Mouse (Mus musculus): ENCODE data around the gene Pdzk1ip1.

The Pdzk1ip1 gene

DNA sequence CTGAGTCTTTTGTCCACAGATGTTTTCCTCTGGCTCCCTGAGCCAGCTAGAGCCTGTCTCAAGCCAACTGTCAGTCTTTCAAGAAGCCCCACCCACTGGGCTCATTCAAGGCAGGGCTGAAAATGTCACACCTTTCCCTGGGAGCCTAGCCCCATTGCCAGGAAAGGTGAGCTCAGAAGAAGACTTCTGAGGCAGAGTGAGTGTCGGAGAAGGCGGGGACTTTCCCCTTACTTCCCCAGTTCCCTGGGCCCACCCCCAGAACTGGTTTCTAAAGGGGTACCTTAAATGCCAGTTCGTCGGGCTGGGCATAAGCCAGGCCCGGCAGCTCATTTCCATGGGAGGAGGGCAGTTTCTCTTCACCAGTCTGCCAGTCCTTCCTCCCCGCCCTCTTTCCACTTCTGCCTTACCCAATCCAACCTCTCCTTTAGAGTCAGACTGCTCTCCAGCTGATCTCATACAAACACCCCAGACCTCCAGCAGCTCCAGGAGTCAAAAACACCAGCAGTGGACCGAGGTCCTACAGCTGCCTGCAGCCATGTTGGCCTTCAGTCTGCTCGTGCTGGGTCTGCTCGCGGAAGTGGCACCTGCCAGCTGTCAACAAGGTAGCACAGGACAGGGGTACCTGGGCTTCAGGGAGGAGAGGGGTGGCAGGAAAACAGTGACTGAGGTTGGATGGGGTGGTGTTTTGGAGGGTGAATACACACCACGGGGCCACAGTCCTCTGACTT, at the start of gene Pdzk1ip1:
Gene Pdzk1ip1, plus strand, starts transcription at position 98 of the 728 bp plus-strand sequence.
- no peak for DNase-seq (ENCODE audit: low spot score in 2 of 2)

DNA sequence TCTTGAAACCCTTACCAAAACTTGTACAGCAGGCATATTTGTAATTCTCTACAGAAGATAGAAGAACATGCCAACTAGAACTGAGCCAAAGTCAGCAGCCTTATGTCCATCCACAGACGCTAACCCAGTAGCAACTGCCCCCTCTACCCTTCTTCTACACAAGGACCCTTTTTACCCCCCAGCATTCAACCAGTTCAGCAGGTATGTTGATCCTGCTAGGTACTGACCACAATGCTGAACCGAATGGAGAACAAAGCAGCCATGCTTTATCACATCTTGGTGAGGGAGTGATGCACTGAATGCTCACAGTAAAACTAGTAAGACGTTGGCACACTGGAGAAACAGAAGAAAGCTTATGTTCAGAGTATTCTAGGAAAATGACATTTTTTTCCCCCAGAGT, 42.9 kb upstream of the Pdzk1ip1 start:
- no peak for DNase-seq (ENCODE audit: low spot score in 2 of 2)

DNA sequence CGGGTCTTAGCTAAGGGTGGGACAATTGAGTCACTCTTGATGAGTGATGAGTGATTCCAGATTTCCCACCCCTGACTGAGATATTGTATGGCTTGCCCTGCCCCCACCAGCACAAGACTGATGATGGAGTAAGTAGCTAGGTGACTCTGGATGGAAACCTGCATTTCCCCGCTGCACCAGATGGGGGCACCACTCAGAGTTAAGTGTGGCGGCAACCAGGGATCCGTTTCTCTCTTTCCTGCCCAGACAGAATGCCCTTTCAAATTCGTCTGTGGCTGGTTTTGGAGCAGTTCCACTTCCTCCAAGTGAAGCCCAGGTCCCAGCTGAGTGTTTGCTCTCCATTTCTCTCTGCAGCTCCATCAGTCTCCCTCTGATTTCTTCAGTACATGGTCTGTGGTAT, 40.8 kb upstream of the Pdzk1ip1 start:
- DNase-seq (ENCODE audit: low spot score in 2 of 2), result peak in 1 of 2 experiments; percentile 50

DNA sequence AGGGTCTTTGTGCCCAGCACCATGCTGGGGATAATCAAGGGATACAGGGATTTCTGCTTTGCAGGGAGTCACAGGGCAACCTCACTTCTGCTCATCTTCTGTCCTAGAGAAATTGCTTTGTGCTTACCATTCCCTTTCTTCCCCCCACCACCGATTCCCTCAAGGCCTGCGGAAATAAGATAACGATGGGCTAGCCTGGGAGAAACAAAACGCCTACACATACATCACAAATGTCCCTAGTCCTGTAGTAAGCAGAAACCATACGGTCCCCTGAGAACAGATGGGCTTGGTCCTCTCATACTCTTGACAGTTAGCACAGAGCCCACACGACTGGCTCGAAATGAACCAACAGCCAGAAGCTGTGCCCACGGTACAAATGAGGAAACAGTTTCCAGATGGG, 40.3 kb upstream of the Pdzk1ip1 start:
- DNase-seq (ENCODE audit: low spot score in 2 of 2), result no peak

DNA sequence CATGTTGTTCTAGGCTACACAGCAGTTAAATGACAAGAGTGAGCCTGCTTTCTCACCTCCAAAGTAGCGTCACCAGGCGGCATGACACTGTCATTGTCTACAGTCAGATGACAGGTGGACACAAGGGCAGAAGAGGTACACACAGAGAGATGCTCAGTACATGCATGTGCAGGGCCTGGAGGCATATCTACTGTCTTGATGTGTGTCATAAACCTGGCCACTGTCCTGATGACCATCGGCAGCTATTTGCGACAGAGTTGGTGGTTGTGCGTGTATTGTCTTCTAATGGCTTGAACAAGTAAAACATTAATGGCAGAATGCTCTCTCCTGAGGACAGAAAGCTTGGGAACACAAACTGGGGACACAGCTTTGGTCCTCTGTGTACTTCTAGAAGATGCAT, 37.3 kb upstream of the Pdzk1ip1 start:
- no peak for DNase-seq (ENCODE audit: low spot score in 2 of 2)

DNA sequence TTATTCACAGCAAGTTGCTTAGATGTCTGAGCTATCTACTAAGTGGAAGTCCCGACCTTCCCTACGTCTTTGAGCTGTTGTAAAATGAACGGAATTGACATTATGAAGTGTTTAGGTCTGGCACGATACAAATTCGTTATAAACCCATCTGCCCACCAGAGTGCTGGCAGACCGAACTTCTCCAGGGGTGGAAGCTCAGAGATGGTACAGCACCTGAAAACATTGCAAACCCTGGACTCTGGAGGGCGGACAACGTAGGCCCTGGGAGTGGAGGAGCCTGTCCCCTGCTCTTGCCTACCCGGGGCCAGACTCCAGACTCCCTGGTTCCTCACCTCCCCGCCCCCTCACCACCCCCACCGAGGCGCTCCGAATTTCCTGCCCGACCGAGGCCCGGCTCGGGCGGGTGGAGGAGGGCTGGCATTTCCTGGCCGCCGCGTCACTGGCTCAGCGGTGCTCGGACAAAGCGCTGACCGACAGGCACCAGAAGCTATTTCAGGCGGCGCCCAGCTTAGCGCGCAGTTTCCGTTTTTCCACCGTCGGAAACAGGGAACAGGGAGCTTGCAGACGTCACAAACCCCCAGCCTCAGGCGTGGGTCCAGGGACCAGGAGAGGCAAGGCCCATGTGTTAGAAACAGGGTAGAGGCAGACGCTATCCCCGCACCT, 36.0 kb upstream of the Pdzk1ip1 start:
- peak in 1 of 2 experiments; percentile 52 for DNase-seq (ENCODE audit: low spot score in 2 of 2)

DNA sequence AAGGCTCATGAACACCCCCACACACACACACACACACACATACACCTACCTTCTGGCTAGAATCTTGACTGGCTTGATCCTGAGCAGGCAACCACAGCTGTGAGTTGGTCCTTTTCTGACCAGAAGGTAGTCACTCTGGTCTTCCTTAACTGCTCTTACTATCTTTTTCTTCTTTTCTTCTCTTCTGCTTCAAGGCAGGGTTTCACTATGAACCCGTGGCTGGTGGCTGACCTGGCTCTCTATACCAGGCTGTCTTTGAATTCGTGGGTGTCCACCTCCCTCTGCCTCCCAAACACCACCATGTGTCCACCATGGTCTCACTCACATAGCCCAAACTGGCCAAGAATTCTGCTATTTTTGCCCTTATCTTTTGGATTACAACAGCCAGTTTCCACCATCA, 33.5 kb upstream of the Pdzk1ip1 start:
- no peak for DNase-seq (ENCODE audit: low spot score in 2 of 2)

DNA sequence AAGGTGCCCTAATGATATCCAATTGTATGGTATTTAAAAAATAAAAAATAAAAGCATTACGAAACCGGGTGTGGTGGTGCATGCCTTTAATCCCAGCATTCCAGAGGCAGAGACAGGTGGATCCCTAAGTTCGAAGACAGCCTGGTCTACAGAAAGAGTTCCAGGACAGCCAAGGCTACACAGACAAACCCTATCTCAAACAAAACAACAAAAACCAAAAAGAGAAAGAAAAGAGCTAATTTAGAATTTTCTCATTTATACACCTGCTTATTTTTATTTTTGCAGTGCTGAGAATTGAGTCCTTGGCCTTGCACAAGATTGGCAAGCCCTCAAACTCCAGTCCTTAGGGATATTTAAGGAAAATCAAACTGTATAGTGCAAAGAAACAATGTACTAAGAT, 32.8 kb upstream of the Pdzk1ip1 start:
- no peak for DNase-seq (ENCODE audit: low spot score in 2 of 2)

DNA sequence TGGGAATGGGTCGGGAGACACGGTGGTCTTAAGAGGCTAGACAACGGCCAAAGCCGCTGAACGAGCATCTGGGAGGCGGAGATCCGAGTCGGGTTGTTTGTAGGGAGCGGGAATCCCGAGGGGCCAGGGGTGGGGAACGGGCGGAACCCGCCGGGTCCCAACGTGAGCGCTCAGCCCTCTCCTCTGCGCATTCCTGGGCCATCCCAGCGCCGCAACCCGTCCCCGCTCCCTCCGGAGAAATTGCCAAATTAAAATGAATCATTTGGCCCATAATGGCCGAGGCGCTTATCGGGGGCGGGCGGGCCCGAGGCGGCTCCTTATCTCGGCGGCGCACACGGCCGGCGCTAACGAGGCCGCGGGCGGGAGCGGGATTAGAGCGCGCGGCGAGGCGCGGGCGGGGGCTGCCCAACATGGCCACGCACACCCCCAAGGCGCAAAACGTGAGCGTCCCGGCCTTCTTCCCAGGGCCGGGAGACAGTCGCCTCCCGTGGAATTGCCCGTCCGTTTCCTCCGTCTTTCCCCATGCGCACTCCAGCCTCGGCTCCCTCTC, 32.1 kb upstream of the Pdzk1ip1 start, which contains the start of gene Tal1:
Gene Tal1, plus strand, starts transcription at position 56 of the 550 bp plus-strand sequence.
- no peak for DNase-seq (ENCODE audit: low spot score in 2 of 2)

DNA sequence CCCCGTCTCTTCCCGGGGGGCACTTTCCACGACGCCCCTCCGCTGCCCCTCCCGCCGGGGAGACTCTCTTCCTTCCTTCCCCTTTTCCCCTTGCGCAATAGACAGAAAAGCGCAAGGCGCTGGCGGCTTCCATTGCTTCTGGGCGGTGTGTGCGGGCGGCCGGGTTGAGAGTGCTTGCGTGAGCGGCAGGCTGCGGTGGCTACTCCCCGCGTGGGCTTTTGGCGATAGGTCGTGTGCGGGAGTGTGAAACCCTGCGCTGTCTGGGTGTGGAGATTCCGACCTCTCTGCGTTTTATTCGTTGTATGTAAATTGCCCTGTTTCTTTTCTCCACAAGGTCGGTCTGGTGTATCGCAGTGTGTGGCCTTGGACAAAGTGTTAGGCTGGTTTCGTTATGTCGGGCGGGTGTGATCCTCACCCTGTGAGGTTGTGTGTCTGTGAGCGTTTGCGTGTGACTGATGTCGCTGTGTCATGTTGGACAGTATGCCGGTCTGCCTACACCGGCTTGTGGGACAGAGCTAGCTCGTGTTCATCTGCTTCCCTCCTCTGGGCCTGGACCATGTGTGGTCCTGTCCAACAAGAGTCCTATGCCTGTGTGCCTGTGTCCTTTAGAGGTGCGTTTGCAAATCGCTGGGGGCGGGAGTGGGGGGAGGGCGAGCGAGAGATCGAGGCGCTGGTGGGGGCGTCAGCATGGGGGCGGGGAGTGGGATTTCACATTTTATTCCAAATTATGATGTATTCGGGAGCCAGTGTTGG, 31.4 kb upstream of the Pdzk1ip1 start:
- DNase-seq (ENCODE audit: low spot score in 2 of 2), result peak in 1 of 2 experiments; percentile 40

DNA sequence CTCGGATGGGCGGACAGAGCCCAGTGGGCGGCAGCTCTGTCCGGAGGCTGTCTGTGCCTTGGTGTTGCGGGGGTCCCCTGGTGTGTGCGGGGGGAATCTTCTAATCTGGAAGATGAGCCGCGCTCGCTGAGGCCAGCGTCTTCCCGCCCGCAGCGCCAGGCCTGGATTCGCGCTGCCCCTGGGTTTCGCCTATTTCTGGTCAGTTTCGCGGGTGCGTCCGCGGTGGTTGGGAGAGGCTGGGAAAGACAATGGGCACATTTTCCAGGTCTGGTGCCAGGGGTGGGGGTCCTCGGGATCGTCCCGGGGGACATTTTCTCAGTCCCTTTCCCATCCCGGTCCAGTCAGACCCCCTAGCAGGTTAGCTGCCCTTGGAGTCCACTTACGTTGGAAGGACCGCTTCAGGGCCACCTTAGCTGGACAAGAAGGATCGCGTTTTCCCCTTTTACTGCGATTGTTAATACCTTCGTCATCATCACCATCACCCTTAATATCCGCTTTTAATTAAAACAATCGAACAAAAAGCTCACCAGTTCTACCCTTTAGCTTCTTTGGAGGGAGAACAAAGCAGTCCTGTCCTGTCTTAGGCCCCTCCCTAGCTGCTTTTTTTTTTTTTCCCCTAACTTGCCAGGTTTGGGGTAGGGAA, 30.7 kb upstream of the Pdzk1ip1 start:
- DNase-seq (ENCODE audit: low spot score in 2 of 2), result no peak

DNA sequence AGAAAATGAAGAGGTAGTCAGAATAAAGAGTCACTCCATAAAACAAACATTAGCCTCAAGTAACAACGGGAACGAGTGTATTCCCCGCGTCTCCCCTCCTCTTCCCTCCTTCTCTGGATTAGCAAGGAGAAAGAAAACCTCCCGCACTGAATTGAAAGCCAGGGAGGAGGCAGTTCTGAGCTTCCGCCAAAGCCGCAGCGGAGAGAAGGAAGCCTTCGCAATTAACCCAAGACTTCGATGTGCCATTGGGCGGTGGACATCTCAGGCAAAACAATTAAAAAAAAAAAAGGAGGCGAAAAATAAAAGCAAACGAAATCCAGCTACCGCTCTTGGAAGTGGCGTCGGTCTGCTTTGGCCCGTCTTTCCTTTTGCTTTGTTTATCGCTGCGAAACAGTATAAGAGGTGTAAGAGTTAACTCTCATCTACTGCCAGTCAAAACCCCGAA, 30.2 kb upstream of the Pdzk1ip1 start:
- no peak for DNase-seq (ENCODE audit: low spot score in 2 of 2)

DNA sequence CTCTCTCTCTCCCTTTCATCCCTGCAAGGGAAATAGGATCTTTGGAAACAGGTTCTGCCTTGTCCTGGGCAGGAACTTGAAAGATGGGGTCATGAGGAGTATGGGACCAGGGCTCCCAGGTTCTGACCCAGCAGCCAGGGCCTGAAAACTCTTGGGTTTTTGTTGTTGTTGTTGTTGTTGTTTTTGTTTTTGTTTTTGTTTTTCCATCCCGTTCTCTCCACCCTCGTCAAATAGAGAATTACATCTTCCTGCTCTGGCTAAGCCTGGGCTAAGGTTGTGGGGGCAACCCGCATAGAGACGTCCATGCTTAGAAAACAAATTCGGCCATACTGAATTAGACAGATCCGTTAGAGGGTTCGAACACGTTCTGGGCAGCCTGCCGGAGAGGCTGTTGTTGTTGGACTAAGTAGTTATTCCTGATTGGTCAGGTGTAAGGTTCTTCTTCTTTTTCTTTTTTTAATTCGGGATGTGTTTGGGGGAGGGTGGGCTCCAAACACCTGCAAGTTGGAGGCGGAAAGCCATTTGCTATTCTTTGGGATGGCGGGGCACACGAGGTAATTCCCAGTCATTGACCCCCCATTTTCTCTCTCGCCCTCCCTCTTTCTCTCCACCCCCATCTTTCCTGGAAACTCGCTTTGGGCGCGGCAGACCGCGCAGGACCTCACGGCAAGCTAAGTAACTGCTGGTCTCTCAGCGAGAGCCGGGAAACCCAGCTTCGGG, 29.5 kb upstream of the Pdzk1ip1 start:
- DNase-seq (ENCODE audit: low spot score in 2 of 2), result no peak

DNA sequence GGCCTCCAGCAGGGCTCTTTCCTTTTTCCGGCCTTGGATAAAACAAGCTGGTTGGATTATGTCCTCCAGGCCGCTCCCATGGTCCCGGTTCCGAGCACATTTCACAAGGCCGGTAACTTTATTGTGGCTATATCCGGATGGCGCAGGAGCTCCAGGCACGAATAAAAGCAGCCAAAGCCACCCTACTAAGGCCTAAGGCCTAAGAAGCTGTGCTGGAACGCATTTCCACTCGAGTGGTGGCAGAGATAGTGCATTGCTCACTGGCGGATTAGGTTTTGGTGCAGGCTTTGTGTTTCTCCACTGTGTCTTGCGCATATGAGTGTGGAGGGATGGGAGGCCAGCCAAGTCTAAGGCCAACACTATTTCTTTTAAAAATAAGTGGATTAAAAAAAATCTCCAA, 28.6 kb upstream of the Pdzk1ip1 start:
- no peak for DNase-seq (ENCODE audit: low spot score in 2 of 2)

DNA sequence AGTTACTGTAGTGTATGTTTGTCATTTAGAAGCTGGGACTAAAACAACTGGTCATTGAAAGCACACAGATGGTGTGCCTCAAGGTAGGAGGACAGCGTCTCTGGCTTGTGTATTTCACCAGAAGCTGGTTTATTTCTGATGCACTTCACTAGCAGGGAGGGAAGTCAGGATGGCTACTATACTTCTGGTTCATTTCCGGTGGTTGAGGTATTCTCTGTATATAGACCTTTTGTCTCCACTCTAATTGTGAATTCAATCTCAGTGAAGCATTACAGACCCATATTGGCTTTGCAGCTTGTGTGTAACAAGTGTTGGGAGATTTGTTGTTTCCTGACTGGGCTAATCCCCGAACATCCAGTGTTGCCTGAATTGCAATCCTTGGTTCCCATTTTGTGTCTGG, 27.8 kb upstream of the Pdzk1ip1 start:
- no peak for DNase-seq (ENCODE audit: low spot score in 2 of 2)

DNA sequence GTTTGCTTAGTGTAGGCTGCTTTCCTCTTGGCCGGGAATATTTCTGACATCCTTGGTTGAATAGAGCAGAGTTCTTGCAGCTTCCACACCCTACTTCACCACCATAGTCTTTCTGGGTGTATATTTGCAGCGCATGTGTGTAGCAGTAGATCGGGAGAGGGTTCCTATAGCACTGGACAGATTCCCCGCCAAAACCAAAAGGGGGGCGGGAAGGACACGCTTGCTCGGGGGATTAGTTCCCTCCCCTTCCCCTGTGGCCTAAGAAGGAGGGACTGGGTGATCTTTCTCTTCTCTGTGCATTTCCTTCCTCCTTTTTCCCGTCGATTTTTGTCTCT, 26.0 kb upstream of the Pdzk1ip1 start:
- no peak for DNase-seq (ENCODE audit: low spot score in 2 of 2)

DNA sequence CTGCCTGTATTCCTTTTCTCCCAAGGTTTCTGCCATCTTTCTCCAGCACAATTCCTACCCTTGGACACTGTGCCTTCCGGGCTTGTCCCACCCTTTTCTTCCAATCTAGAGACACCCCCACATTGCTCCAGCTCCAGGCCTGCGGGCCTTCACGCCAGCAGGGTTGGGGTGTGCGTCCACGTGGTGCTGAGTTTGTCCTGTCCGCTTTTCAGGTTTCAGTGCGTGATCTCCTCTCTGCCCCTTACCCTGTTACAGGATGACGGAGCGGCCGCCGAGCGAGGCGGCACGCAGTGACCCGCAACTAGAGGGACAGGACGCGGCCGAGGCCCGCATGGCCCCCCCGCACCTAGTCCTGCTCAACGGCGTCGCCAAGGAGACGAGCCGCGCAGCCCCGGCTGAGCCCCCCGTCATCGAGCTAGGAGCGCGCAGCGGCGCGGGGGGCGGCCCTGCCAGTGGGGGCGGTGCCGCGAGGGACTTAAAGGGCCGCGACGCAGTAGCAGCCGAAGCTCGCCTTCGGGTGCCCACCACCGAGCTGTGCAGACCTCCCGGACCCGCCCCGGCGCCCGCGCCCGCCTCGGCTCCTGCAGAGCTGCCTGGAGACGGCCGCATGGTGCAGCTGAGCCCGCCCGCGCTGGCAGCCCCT, 25.5 kb upstream of the Pdzk1ip1 start:
- no peak for DNase-seq (ENCODE audit: low spot score in 2 of 2)

DNA sequence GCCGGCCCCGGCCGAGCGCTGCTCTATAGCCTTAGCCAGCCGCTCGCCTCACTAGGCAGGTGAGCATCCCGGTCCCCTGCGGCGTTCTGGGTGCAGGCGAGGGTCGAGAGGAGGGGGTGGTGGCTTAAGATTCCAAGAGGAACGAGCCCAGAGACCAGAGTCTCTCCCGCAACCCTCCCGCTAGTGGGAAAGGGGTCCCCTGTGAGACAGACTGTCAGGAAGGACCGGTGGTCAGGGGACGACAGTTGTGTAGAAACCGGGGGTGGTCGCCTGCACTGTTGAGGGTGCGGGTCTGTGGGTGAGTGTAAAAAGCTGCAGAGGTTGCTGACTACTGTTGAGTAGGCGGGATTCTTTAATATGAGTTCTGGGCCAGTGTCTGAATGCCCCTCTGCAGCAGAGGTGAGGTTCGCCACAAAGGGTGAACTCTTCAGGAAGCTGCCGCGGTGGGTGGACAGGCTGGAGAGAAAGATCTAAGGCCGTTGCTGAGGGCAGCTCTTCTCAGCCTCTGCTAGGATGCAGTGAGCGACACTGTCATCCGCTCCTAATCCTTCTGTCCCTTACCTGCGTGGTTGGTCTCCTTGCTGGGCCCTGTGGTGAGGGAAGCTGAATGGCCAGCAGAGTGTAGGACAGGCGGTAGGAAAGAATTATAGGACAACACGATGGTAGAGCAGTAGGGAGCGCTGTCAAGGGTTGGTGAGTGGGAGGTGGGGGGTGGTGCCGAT, 24.8 kb upstream of the Pdzk1ip1 start:
- no peak for DNase-seq (ENCODE audit: low spot score in 2 of 2)

DNA sequence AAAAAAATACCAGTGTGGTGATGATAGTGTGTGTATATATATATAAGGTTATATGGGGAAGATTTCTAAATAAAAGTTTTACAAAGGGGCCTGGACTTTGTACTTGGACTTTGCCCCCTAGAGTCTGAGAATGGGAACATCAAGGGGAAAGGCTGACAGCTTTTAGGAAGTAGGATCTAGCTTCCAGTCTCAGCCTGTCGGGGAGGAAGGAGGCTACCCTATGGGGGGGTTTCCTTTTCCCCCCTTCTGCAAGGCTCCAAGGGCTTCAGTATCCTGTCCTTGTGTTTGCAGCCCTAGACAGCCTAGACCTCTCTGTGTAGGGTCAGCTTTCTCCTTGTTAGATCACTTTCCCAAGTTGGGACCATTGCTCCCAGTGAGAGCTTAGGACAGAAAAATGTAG, 16.8 kb upstream of the Pdzk1ip1 start:
- no peak for DNase-seq (ENCODE audit: low spot score in 2 of 2)

DNA sequence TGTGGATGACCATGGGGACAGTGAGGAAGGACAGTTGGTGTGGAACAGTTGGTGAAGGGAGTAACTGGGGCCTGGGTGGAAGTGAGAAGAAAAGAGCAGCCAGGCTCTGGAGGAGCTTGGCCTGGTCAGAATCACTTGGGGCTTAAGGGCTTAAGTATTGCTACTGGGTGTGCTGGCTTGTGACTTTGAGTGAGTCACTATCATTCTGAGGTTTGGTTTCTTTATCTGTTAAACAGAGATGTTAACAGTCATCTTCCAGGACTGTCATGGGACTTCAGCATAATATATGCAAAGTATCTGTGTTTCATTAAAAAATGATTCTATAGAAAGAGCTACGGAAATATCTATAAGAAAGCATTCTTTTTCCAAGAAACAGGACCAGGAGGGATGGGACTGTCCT, 13.7 kb upstream of the Pdzk1ip1 start:
- no peak for DNase-seq (ENCODE audit: low spot score in 2 of 2)
